Mouse (Mus musculus) stomach, postnatal 0 days (tissue): ENCODE measurements around the gene Sec63.

Experiments used
- CTCF ChIP-seq: IDR thresholded peaks from 2 replicates; pipeline ENCODE4 v1.5.1; 2016; ENCODE audit warnings: antibody characterized with exemption, low read depth, mild to moderate bottlenecking, moderate library complexity
- EP300 ChIP-seq: optimal IDR thresholded peaks from 2 replicates; pipeline ENCODE3; 2016; ENCODE audit warnings: antibody characterized with exemption

DNA sequence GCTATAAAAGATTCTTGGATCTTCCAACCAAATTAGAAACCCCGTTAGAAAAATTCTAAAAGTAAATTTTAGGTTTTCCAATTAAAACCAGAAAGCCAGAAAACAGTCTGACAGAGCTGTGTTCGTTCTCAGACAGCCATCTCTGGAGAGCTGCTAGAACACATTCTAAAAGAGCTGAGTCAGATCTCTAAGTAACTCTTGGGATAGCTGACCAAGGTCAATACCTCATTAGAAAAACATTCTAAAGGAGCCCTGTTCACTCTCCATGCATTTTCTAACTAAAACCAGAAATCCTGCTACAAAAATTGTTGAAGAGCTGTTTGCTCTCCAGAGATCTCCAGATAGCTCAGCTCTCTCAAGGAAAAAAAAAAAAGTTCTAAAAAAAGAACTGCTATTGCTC lies 31.7 kb upstream of the Sec63 start:
- TF ChIP-seq EP300: no peak
- TF ChIP-seq CTCF: no peak
